In genomic region chr7:34610445-34610844, GRCm38 (mm10) we compare ENCODE assay signal across 19 mouse cellular contexts. TPM values are rescaled to one million over a fixed set of nuclear protein-coding genes. Genes with fewer than 3 reads are reported as not detected.
A peak's percentile ranks its signal among the peaks of the same experiment; 100 is the strongest.
DNase-seq lines count a peak whose midpoint lies in the region; ATAC-seq and TF ChIP-seq lines count a peak whose summit lies in the region.
"Had no signal": no experiment of that assay in that cellular context is flagged by ENCODE, and none has a peak within 500 bp of the region (broad histone marks: within the 10 kb centered on the region; RNA-seq: fewer than 3 reads in every experiment).

No protein-coding gene starts in this region.

- H3K36me3 ChIP-seq in heart, embryonic 12.5 days = no peaks in the 10 kb centered on the region
- no peaks in the 10 kb centered on the region for H3K36me3 ChIP-seq in midbrain, postnatal 0 days (ENCODE audit: insufficient read depth, low read length)
- no peaks in the 10 kb centered on the region for H3K36me3 ChIP-seq in midbrain, embryonic 16.5 days (ENCODE audit: control insufficient read depth, insufficient read depth, low read length)
- no peaks in the 10 kb centered on the region for H3K36me3 ChIP-seq in embryonic facial prominence, embryonic 15.5 days
- H3K36me3 ChIP-seq in lung, postnatal 0 days (ENCODE audit: insufficient read depth, low read length) = no peaks in the 10 kb centered on the region
- H3K36me3 ChIP-seq: liver, embryonic 13.5 days; neural tube, embryonic 12.5 days had no signal

- no peak for DNase-seq in heart, postnatal 14 days
- DNase-seq in midbrain, postnatal 0 days (ENCODE audit: low spot score) = no peak
- peak; percentile 49 for DNase-seq in mesoderm, embryonic 11.5 days (ENCODE audit: low read depth, low spot score)
- no peak for DNase-seq in right cerebral cortex, postnatal 36 days (ENCODE audit: low spot score in 2 of 2)
- no peak for DNase-seq in lung, postnatal 0 days (ENCODE audit: low spot score)
- DNase-seq: B cell, adult 2 months; cerebellum, postnatal 36 days; heart, postnatal 4 days; liver, embryonic 13.5 days; lung, postnatal 14 days; right cerebral cortex, postnatal 4 days; thymus, adult 18-20 months had no signal

- no peak overlapping the region for H3K9ac ChIP-seq in heart, embryonic 12.5 days
- H3K9ac ChIP-seq in midbrain, postnatal 0 days (replicated peaks; ENCODE audit: low read length, poor library complexity, severe bottlenecking) = no peak overlapping the region
- H3K9ac ChIP-seq in midbrain, embryonic 16.5 days (ENCODE audit: low read depth, low read length) = no peak overlapping the region
- no peak overlapping the region for H3K9ac ChIP-seq in embryonic facial prominence, embryonic 15.5 days
- no peak overlapping the region for H3K9ac ChIP-seq in lung, postnatal 0 days (replicated peaks; ENCODE audit: low read depth)
- H3K9ac ChIP-seq: liver, embryonic 13.5 days; neural tube, embryonic 12.5 days had no signal

- ATAC-seq in heart, embryonic 12.5 days (ENCODE audit: insufficient number of reproducible peaks, low FRiP score) = no peak
- ATAC-seq in midbrain, postnatal 0 days (ENCODE audit: low FRiP score) = 0 out of 2 replicates have a peak, but pooled peaks have one; percentile 20
- ATAC-seq in midbrain, embryonic 16.5 days = no peak
- ATAC-seq in embryonic facial prominence, embryonic 15.5 days (ENCODE audit: insufficient number of reproducible peaks, low FRiP score, low TSS enrichment, low read depth) = peak; percentile 54
- no peak for ATAC-seq in lung, postnatal 0 days
- ATAC-seq: intestine, postnatal 0 days had no signal

- H3K4me3 ChIP-seq in heart, embryonic 12.5 days = no peak overlapping the region
- H3K4me3 ChIP-seq in midbrain, postnatal 0 days (ENCODE audit: low read depth, low read length) = no peak overlapping the region
- H3K4me3 ChIP-seq in midbrain, embryonic 16.5 days (ENCODE audit: low read depth, low read length) = no peak overlapping the region
- H3K4me3 ChIP-seq in embryonic facial prominence, embryonic 15.5 days (replicated peaks) = no peak overlapping the region
- no peak overlapping the region for H3K4me3 ChIP-seq in lung, postnatal 0 days (ENCODE audit: low read depth, low read length)
- H3K4me3 ChIP-seq: liver, embryonic 13.5 days; neural tube, embryonic 12.5 days had no signal

- H3K27ac ChIP-seq in heart, embryonic 12.5 days (ENCODE audit: poor library complexity, severe bottlenecking) = peak overlapping the region; percentile 52
- H3K27ac ChIP-seq in midbrain, postnatal 0 days (ENCODE audit: low read depth, low read length) = no peak overlapping the region
- no peak overlapping the region for H3K27ac ChIP-seq in midbrain, embryonic 16.5 days (ENCODE audit: low read length)
- peak overlapping the region; percentile 71 for H3K27ac ChIP-seq in embryonic facial prominence, embryonic 15.5 days (replicated peaks)
- H3K27ac ChIP-seq in lung, postnatal 0 days (ENCODE audit: low read length) = no peak overlapping the region
- H3K27ac ChIP-seq: kidney, postnatal 0 days; liver, embryonic 13.5 days; neural tube, embryonic 12.5 days had no signal

- peaks cover 6% of the 10 kb centered on the region; the same call in 1 of the 2 replicates for H3K4me1 ChIP-seq in heart, embryonic 12.5 days (replicated peaks)
- H3K4me1 ChIP-seq in midbrain, postnatal 0 days (ENCODE audit: insufficient read depth, low read length) = no peaks in the 10 kb centered on the region
- peaks cover 18% of the 10 kb centered on the region for H3K4me1 ChIP-seq in midbrain, embryonic 16.5 days (ENCODE audit: control insufficient read depth, insufficient read depth, low read length)
- H3K4me1 ChIP-seq in embryonic facial prominence, embryonic 15.5 days = peaks cover 41% of the 10 kb centered on the region
- no peaks in the 10 kb centered on the region for H3K4me1 ChIP-seq in lung, postnatal 0 days (ENCODE audit: insufficient read depth, low read depth, low read length)
- H3K4me1 ChIP-seq: liver, embryonic 13.5 days had no signal

- no peaks in the 10 kb centered on the region; the same call in 1 of the 2 replicates for H3K27me3 ChIP-seq in heart, embryonic 12.5 days (replicated peaks)
- no peaks in the 10 kb centered on the region for H3K27me3 ChIP-seq in midbrain, postnatal 0 days (ENCODE audit: insufficient read depth, low read length)
- H3K27me3 ChIP-seq in midbrain, embryonic 16.5 days (ENCODE audit: control insufficient read depth, insufficient read depth, low read depth, low read length) = no peaks in the 10 kb centered on the region
- H3K27me3 ChIP-seq in embryonic facial prominence, embryonic 15.5 days = no peaks in the 10 kb centered on the region
- no peaks in the 10 kb centered on the region for H3K27me3 ChIP-seq in lung, postnatal 0 days (replicated peaks; ENCODE audit: insufficient read depth, low read length)
- H3K27me3 ChIP-seq: neural tube, embryonic 12.5 days had no signal

- WGBS in heart, embryonic 12.5 days = 61% methylated on average over 6 of the region's 6 CpGs
- WGBS in midbrain, postnatal 0 days = 52% methylated on average over 6 of the region's 6 CpGs
- WGBS in midbrain, embryonic 16.5 days = 74% methylated on average over 6 of the region's 6 CpGs
- 24% methylated on average over 6 of the region's 6 CpGs for WGBS in embryonic facial prominence, embryonic 15.5 days
- 43% methylated on average over 6 of the region's 6 CpGs for WGBS in lung, postnatal 0 days

- no peak for TF ChIP-seq EP300 in lung, postnatal 0 days (IDR thresholded peaks at IDR 0.05)

- intact Hi-C loops in heart, postnatal 14 days (cut with DNase I) = no loop called here

- TF ChIP-seq CTCF in midbrain, postnatal 0 days (IDR thresholded peaks at IDR 0.05) = no peak
- TF ChIP-seq CTCF in lung, postnatal 0 days (IDR thresholded peaks at IDR 0.05) = no peak

- H3K9me3 ChIP-seq in heart, embryonic 12.5 days (replicated peaks) = no peaks in the 10 kb centered on the region
- no peaks in the 10 kb centered on the region for H3K9me3 ChIP-seq in midbrain, postnatal 0 days (ENCODE audit: low read length)
- H3K9me3 ChIP-seq in midbrain, embryonic 16.5 days (replicated peaks; ENCODE audit: control insufficient read depth, low read length, poor library complexity, severe bottlenecking) = no peaks in the 10 kb centered on the region
- no peaks in the 10 kb centered on the region for H3K9me3 ChIP-seq in embryonic facial prominence, embryonic 15.5 days (replicated peaks)
- H3K9me3 ChIP-seq in lung, postnatal 0 days (ENCODE audit: low read length) = no peaks in the 10 kb centered on the region
- H3K9me3 ChIP-seq: liver, embryonic 13.5 days; neural tube, embryonic 12.5 days had no signal

- no peak overlapping the region for H3K4me2 ChIP-seq in heart, embryonic 12.5 days
- no peak overlapping the region for H3K4me2 ChIP-seq in midbrain, postnatal 0 days (ENCODE audit: low read depth, low read length, poor library complexity, severe bottlenecking)
- no peak overlapping the region for H3K4me2 ChIP-seq in midbrain, embryonic 16.5 days (ENCODE audit: low read length)
- no peak overlapping the region; the same call in 1 of the 2 replicates for H3K4me2 ChIP-seq in embryonic facial prominence, embryonic 15.5 days (replicated peaks)
- no peak overlapping the region for H3K4me2 ChIP-seq in lung, postnatal 0 days (replicated peaks; ENCODE audit: low read depth, low read length)
- H3K4me2 ChIP-seq: liver, embryonic 13.5 days; neural tube, embryonic 12.5 days had no signal

RNA-seq across cellular contexts. Expression of gene Kctd15, which starts 46.1 kb away (rescaled TPM):
- polyA plus RNA-seq in heart, embryonic 12.5 days (2016; fragmentation: Nextera tagmentation; extraction: Ambion mirVana) = 9.0 and 9.1 TPM in 2 replicates
- 1 to 10 TPM; 3.3 to 4.0 TPM for total RNA-seq in heart, postnatal 14 days (2021)
- 61.3 and 69.1 TPM in 2 replicates for total RNA-seq in midbrain, postnatal 0 days (2014; rRNA removed)
- polyA plus RNA-seq in midbrain, postnatal 0 days (2015; fragmentation: Nextera tagmentation; extraction: Ambion mirVana) = 15.0 and 15.7 TPM in 2 replicates
- polyA plus RNA-seq in midbrain, embryonic 16.5 days (2015; fragmentation: Nextera tagmentation; extraction: Ambion mirVana) = 24.8 and 26.5 TPM in 2 replicates
- 37.7 and 39.1 TPM in 2 replicates for polyA plus RNA-seq in embryonic facial prominence, embryonic 15.5 days (2015; fragmentation: Nextera tagmentation; extraction: Ambion mirVana)
- polyA plus RNA-seq in lung, postnatal 0 days (2015; fragmentation: Nextera tagmentation; extraction: Ambion mirVana) = 5.9 and 7.4 TPM in 2 replicates
- total RNA-seq: megakaryocyte-erythroid progenitor cell, adult 5-6 weeks had no signal

Comparison
In these comparisons a context has a peak if more than half of its experiments do, and no peak if none do; other contexts are left out.
1. ATAC-seq: peak in midbrain, postnatal 0 days (single experiment) and embryonic facial prominence, embryonic 15.5 days (single experiment); none in heart, embryonic 12.5 days (single experiment), midbrain, embryonic 16.5 days (single experiment) and lung, postnatal 0 days (single experiment).
2. H3K27ac ChIP-seq: peak in heart, embryonic 12.5 days (single experiment) and embryonic facial prominence, embryonic 15.5 days (single experiment); none in midbrain, postnatal 0 days (single experiment), midbrain, embryonic 16.5 days (single experiment) and lung, postnatal 0 days (single experiment).